Mouse (Mus musculus): ENCODE measurements around the gene Olfr1046. TPM values are rescaled to one million over a fixed set of nuclear protein-coding genes. Genes with fewer than 3 reads are reported as not detected.
A peak's percentile ranks its signal among the peaks of the same experiment; 100 is the strongest.
"Not testable (repeated sequence)": the region's sequence is repeated elsewhere in the genome, so short reads cannot be mapped to it uniquely, and the experiment has no call there.

Olfr1046 gene
- total and polyA plus RNA-seq, 3 experiments: not detected

DNA sequence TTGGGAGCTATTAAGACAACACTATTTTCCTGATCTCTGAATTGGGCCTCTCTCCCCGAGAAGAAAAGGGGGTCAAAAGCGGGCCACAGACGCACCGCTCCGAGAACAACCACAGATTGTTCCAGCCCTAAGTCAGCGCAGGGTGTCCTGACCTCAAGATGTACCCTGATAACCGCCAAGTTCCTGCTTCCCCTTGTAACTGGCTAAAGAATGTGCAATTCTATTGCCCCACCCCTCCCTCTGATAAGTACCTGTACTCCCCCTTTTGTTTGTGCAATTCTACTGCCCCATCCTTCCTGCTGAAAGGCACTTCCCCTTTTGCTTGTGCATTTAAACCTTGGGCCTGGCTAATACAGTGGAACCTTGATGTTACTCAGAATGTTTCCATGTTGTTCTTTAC lies 43.7 kb downstream of the Olfr1046 start:
- peak; percentile 47 for DNase-seq (ENCODE audit: low read depth, low spot score)
- 0 out of 2 replicates have a peak, but pooled peaks have one; percentile 14 for TF ChIP-seq GATA1 (IDR thresholded peaks at IDR 0.05; ENCODE audit: low read depth, low read length)
- not testable (repeated sequence) for H3K36me3 ChIP-seq (ENCODE audit: control insufficient read depth in 1 of 2, insufficient read depth in 2 of 2, low read length in 2 of 2); H3K4me1 ChIP-seq (ENCODE audit: control insufficient read depth in 1 of 2, insufficient read depth in 2 of 2, low read length in 2 of 2); H3K27ac ChIP-seq (ENCODE audit: control insufficient read depth, low read depth, low read length); H3K27me3 ChIP-seq (ENCODE audit: control insufficient read depth in 1 of 2, insufficient read depth in 2 of 2, low read length in 2 of 2); H3K79me2 ChIP-seq (ENCODE audit: control insufficient read depth, insufficient read depth, low read length, poor library complexity); H3K4me3 ChIP-seq (ENCODE audit: control insufficient read depth in 1 of 2, insufficient read depth in 1 of 2, low read depth in 2 of 2, low read length in 2 of 2); H3K9me3 ChIP-seq (replicated peaks; ENCODE audit: insufficient read depth, low read length); H3K9ac ChIP-seq (ENCODE audit: control insufficient read depth, low read depth, low read length, poor library complexity, severe bottlenecking)

GRCm38 (mm10) chr2:86167422-86167821 lies 51.7 kb downstream of the Olfr1046 start, which contains the start of gene Olfr1043:
TSS of gene Olfr1043 (minus strand) at chr2:86167522.
- H3K9me3 ChIP-seq (replicated peaks; ENCODE audit: insufficient read depth, low read length): no peaks in the 10 kb centered on the region
- no peaks in the 10 kb centered on the region for H3K79me2 ChIP-seq (ENCODE audit: control insufficient read depth, insufficient read depth, low read length, poor library complexity)
- no peak for DNase-seq (ENCODE audit: low read depth, low spot score)
- no peak within 1 kb of the TSS for H3K9ac ChIP-seq (ENCODE audit: control insufficient read depth, low read depth, low read length, poor library complexity, severe bottlenecking)
- H3K36me3 ChIP-seq (ENCODE audit: control insufficient read depth in 1 of 2, insufficient read depth in 2 of 2, low read length in 2 of 2): no peaks in the 10 kb centered on the region
- H3K4me1 ChIP-seq (ENCODE audit: control insufficient read depth in 1 of 2, insufficient read depth in 2 of 2, low read length in 2 of 2): no peaks in the 10 kb centered on the region
- H3K4me3 ChIP-seq (ENCODE audit: control insufficient read depth in 1 of 2, insufficient read depth in 1 of 2, low read depth in 2 of 2, low read length in 2 of 2): no peak within 1 kb of the TSS
- no peak for TF ChIP-seq CHD2 (IDR thresholded peaks at IDR 0.05; ENCODE audit: low read length)
- TF ChIP-seq HCFC1 (IDR thresholded peaks at IDR 0.05; ENCODE audit: low read depth, low read length): no peak
- TF ChIP-seq RCOR1 (IDR thresholded peaks at IDR 0.05; ENCODE audit: low read depth, low read length): no peak
- no peak for TF ChIP-seq ELF1 (IDR thresholded peaks at IDR 0.05; ENCODE audit: low read depth, low read length)
- TF ChIP-seq GATA1 (IDR thresholded peaks at IDR 0.05; ENCODE audit: low read depth, low read length): no peak
- TF ChIP-seq UBTF (IDR thresholded peaks at IDR 0.05; ENCODE audit: borderline replicate concordance, insufficient read depth, low read depth, low read length): no peak
- no peak for TF ChIP-seq E2F4 (IDR thresholded peaks at IDR 0.05; ENCODE audit: borderline replicate concordance, low read depth, low read length)
- no peak for TF ChIP-seq USF1 (IDR thresholded peaks at IDR 0.05; ENCODE audit: low read depth, low read length)
- TF ChIP-seq POLR2A (IDR thresholded peaks at IDR 0.05; ENCODE audit: control insufficient read depth in 1 of 2, insufficient read depth in 1 of 2, low read depth in 1 of 2, low read length in 2 of 2, poor library complexity in 1 of 2): no peak
- no peak within 1 kb of the TSS for H3K27ac ChIP-seq (ENCODE audit: control insufficient read depth, low read depth, low read length)
- H3K27me3 ChIP-seq (ENCODE audit: control insufficient read depth in 1 of 2, insufficient read depth in 2 of 2, low read length in 2 of 2): no peaks in the 10 kb centered on the region

Other genes starting within 250 kb of the Olfr1046 start
- not detected in 2 replicates for gene Olfr1029, start 245.4 kb downstream of the Olfr1046 start, total RNA-seq (2012; rRNA removed)
- gene Olfr1029, start 245.4 kb downstream of the Olfr1046 start, polyA plus RNA-seq (2012; ENCODE audit: insufficient read depth in 1 of 2, insufficient read length in 2 of 2, low read depth in 1 of 2, low replicate concordance in 2 of 2, missing spikeins in 1 of 2): not detected
- gene Olfr1030, start 240.0 kb downstream of the Olfr1046 start, total RNA-seq (2012; rRNA removed): not detected in 2 replicates
- not detected for gene Olfr1030, start 240.0 kb downstream of the Olfr1046 start, polyA plus RNA-seq (2012; ENCODE audit: insufficient read depth in 1 of 2, insufficient read length in 2 of 2, low read depth in 1 of 2, low replicate concordance in 2 of 2, missing spikeins in 1 of 2)
- not detected in 2 replicates for gene Olfr1031, start 229.0 kb downstream of the Olfr1046 start, total RNA-seq (2012; rRNA removed)
- gene Olfr1031, start 229.0 kb downstream of the Olfr1046 start, polyA plus RNA-seq (2012; ENCODE audit: insufficient read depth in 1 of 2, insufficient read length in 2 of 2, low read depth in 1 of 2, low replicate concordance in 2 of 2, missing spikeins in 1 of 2): not detected
- not detected in 2 replicates for gene Olfr1032, start 213.8 kb downstream of the Olfr1046 start, total RNA-seq (2012; rRNA removed)
- not detected for gene Olfr1032, start 213.8 kb downstream of the Olfr1046 start, polyA plus RNA-seq (2012; ENCODE audit: insufficient read depth in 1 of 2, insufficient read length in 2 of 2, low read depth in 1 of 2, low replicate concordance in 2 of 2, missing spikeins in 1 of 2)
- not detected in 2 replicates for gene Olfr1033, start 198.7 kb downstream of the Olfr1046 start, total RNA-seq (2012; rRNA removed)
- gene Olfr1033, start 198.7 kb downstream of the Olfr1046 start, polyA plus RNA-seq (2012; ENCODE audit: insufficient read depth in 1 of 2, insufficient read length in 2 of 2, low read depth in 1 of 2, low replicate concordance in 2 of 2, missing spikeins in 1 of 2): not detected
- not detected in 2 replicates for gene Olfr1034, start 173.5 kb downstream of the Olfr1046 start, total RNA-seq (2012; rRNA removed)
- not detected for gene Olfr1034, start 173.5 kb downstream of the Olfr1046 start, polyA plus RNA-seq (2012; ENCODE audit: insufficient read depth in 1 of 2, insufficient read length in 2 of 2, low read depth in 1 of 2, low replicate concordance in 2 of 2, missing spikeins in 1 of 2)
- gene Olfr1036, start 145.3 kb downstream of the Olfr1046 start, total RNA-seq (2012; rRNA removed): not detected in 2 replicates
- gene Olfr1036, start 145.3 kb downstream of the Olfr1046 start, polyA plus RNA-seq (2012; ENCODE audit: insufficient read depth in 1 of 2, insufficient read length in 2 of 2, low read depth in 1 of 2, low replicate concordance in 2 of 2, missing spikeins in 1 of 2): not detected
- not detected in 2 replicates for gene Olfr1037, start 131.9 kb downstream of the Olfr1046 start, total RNA-seq (2012; rRNA removed)
- not detected for gene Olfr1037, start 131.9 kb downstream of the Olfr1046 start, polyA plus RNA-seq (2012; ENCODE audit: insufficient read depth in 1 of 2, insufficient read length in 2 of 2, low read depth in 1 of 2, low replicate concordance in 2 of 2, missing spikeins in 1 of 2)
- gene Olfr1039, start 83.4 kb downstream of the Olfr1046 start, total RNA-seq (2012; rRNA removed): not detected in 2 replicates
- not detected for gene Olfr1039, start 83.4 kb downstream of the Olfr1046 start, polyA plus RNA-seq (2012; ENCODE audit: insufficient read depth in 1 of 2, insufficient read length in 2 of 2, low read depth in 1 of 2, low replicate concordance in 2 of 2, missing spikeins in 1 of 2)
- not detected in 2 replicates for gene Olfr1040, start 72.6 kb downstream of the Olfr1046 start, total RNA-seq (2012; rRNA removed)
- not detected for gene Olfr1040, start 72.6 kb downstream of the Olfr1046 start, polyA plus RNA-seq (2012; ENCODE audit: insufficient read depth in 1 of 2, insufficient read length in 2 of 2, low read depth in 1 of 2, low replicate concordance in 2 of 2, missing spikeins in 1 of 2)
- not detected in 2 replicates for gene Olfr1042, start 57.5 kb downstream of the Olfr1046 start, total RNA-seq (2012; rRNA removed)
- gene Olfr1042, start 57.5 kb downstream of the Olfr1046 start, polyA plus RNA-seq (2012; ENCODE audit: insufficient read depth in 1 of 2, insufficient read length in 2 of 2, low read depth in 1 of 2, low replicate concordance in 2 of 2, missing spikeins in 1 of 2): not detected
- not detected in 2 replicates for gene Olfr1043, start 51.8 kb downstream of the Olfr1046 start, total RNA-seq (2012; rRNA removed)
- gene Olfr1043, start 51.8 kb downstream of the Olfr1046 start, polyA plus RNA-seq (2012; ENCODE audit: insufficient read depth in 1 of 2, insufficient read length in 2 of 2, low read depth in 1 of 2, low replicate concordance in 2 of 2, missing spikeins in 1 of 2): not detected
- gene Olfr1044, start 41.5 kb downstream of the Olfr1046 start, total RNA-seq (2012; rRNA removed): not detected in 2 replicates
- not detected for gene Olfr1044, start 41.5 kb downstream of the Olfr1046 start, polyA plus RNA-seq (2012; ENCODE audit: insufficient read depth in 1 of 2, insufficient read length in 2 of 2, low read depth in 1 of 2, low replicate concordance in 2 of 2, missing spikeins in 1 of 2)
- gene Olfr52, start 33.6 kb downstream of the Olfr1046 start, total RNA-seq (2012; rRNA removed): not detected in 2 replicates
- not detected for gene Olfr52, start 33.6 kb downstream of the Olfr1046 start, polyA plus RNA-seq (2012; ENCODE audit: insufficient read depth in 1 of 2, insufficient read length in 2 of 2, low read depth in 1 of 2, low replicate concordance in 2 of 2, missing spikeins in 1 of 2)
- not detected in 2 replicates for gene Olfr1045, start 16.3 kb downstream of the Olfr1046 start, total RNA-seq (2012; rRNA removed)
- gene Olfr1045, start 16.3 kb downstream of the Olfr1046 start, polyA plus RNA-seq (2012; ENCODE audit: insufficient read depth in 1 of 2, insufficient read length in 2 of 2, low read depth in 1 of 2, low replicate concordance in 2 of 2, missing spikeins in 1 of 2): not detected
- not detected in 2 replicates for gene Olfr1047, start 12.1 kb upstream of the Olfr1046 start, total RNA-seq (2012; rRNA removed)
- not detected for gene Olfr1047, start 12.1 kb upstream of the Olfr1046 start, polyA plus RNA-seq (2012; ENCODE audit: insufficient read depth in 1 of 2, insufficient read length in 2 of 2, low read depth in 1 of 2, low replicate concordance in 2 of 2, missing spikeins in 1 of 2)
- gene Olfr1048, start 21.0 kb upstream of the Olfr1046 start, total RNA-seq (2012; rRNA removed): not detected in 2 replicates
- not detected for gene Olfr1048, start 21.0 kb upstream of the Olfr1046 start, polyA plus RNA-seq (2012; ENCODE audit: insufficient read depth in 1 of 2, insufficient read length in 2 of 2, low read depth in 1 of 2, low replicate concordance in 2 of 2, missing spikeins in 1 of 2)
- not detected in 2 replicates for gene Olfr1049, start 39.0 kb upstream of the Olfr1046 start, total RNA-seq (2012; rRNA removed)
- gene Olfr1049, start 39.0 kb upstream of the Olfr1046 start, polyA plus RNA-seq (2012; ENCODE audit: insufficient read depth in 1 of 2, insufficient read length in 2 of 2, low read depth in 1 of 2, low replicate concordance in 2 of 2, missing spikeins in 1 of 2): not detected
- not detected in 2 replicates for gene Olfr1051, start 59.8 kb upstream of the Olfr1046 start, total RNA-seq (2012; rRNA removed)
- gene Olfr1051, start 59.8 kb upstream of the Olfr1046 start, polyA plus RNA-seq (2012; ENCODE audit: insufficient read depth in 1 of 2, insufficient read length in 2 of 2, low read depth in 1 of 2, low replicate concordance in 2 of 2, missing spikeins in 1 of 2): not detected
- gene Olfr1052, start 73.1 kb upstream of the Olfr1046 start, total RNA-seq (2012; rRNA removed): not detected in 2 replicates
- not detected for gene Olfr1052, start 73.1 kb upstream of the Olfr1046 start, polyA plus RNA-seq (2012; ENCODE audit: insufficient read depth in 1 of 2, insufficient read length in 2 of 2, low read depth in 1 of 2, low replicate concordance in 2 of 2, missing spikeins in 1 of 2)
- not detected in 2 replicates for gene Olfr1053, start 96.0 kb upstream of the Olfr1046 start, total RNA-seq (2012; rRNA removed)
- gene Olfr1053, start 96.0 kb upstream of the Olfr1046 start, polyA plus RNA-seq (2012; ENCODE audit: insufficient read depth in 1 of 2, insufficient read length in 2 of 2, low read depth in 1 of 2, low replicate concordance in 2 of 2, missing spikeins in 1 of 2): not detected
- not detected in 2 replicates for gene Olfr1054, start 116.1 kb upstream of the Olfr1046 start, total RNA-seq (2012; rRNA removed)
- gene Olfr1054, start 116.1 kb upstream of the Olfr1046 start, polyA plus RNA-seq (2012; ENCODE audit: insufficient read depth in 1 of 2, insufficient read length in 2 of 2, low read depth in 1 of 2, low replicate concordance in 2 of 2, missing spikeins in 1 of 2): not detected
- gene Olfr1055, start 131.0 kb upstream of the Olfr1046 start, total RNA-seq (2012; rRNA removed): 0.29 and 0.65 TPM in 2 replicates
- gene Olfr1055, start 131.0 kb upstream of the Olfr1046 start, polyA plus RNA-seq (2012; ENCODE audit: insufficient read depth in 1 of 2, insufficient read length in 2 of 2, low read depth in 1 of 2, low replicate concordance in 2 of 2, missing spikeins in 1 of 2): not detected
- gene Olfr1056, start 143.2 kb upstream of the Olfr1046 start, total RNA-seq (2012; rRNA removed): not detected in 2 replicates
- not detected for gene Olfr1056, start 143.2 kb upstream of the Olfr1046 start, polyA plus RNA-seq (2012; ENCODE audit: insufficient read depth in 1 of 2, insufficient read length in 2 of 2, low read depth in 1 of 2, low replicate concordance in 2 of 2, missing spikeins in 1 of 2)
- gene Olfr1057, start 159.1 kb upstream of the Olfr1046 start, total RNA-seq (2012; rRNA removed): not detected in 2 replicates
- not detected for gene Olfr1057, start 159.1 kb upstream of the Olfr1046 start, polyA plus RNA-seq (2012; ENCODE audit: insufficient read depth in 1 of 2, insufficient read length in 2 of 2, low read depth in 1 of 2, low replicate concordance in 2 of 2, missing spikeins in 1 of 2)
- not detected in 2 replicates for gene Olfr1058, start 169.2 kb upstream of the Olfr1046 start, total RNA-seq (2012; rRNA removed)
- gene Olfr1058, start 169.2 kb upstream of the Olfr1046 start, polyA plus RNA-seq (2012; ENCODE audit: insufficient read depth in 1 of 2, insufficient read length in 2 of 2, low read depth in 1 of 2, low replicate concordance in 2 of 2, missing spikeins in 1 of 2): not detected
- gene Olfr1061, start 194.7 kb upstream of the Olfr1046 start, total RNA-seq (2012; rRNA removed): not detected in 2 replicates
- gene Olfr1061, start 194.7 kb upstream of the Olfr1046 start, polyA plus RNA-seq (2012; ENCODE audit: insufficient read depth in 1 of 2, insufficient read length in 2 of 2, low read depth in 1 of 2, low replicate concordance in 2 of 2, missing spikeins in 1 of 2): not detected
- not detected in 2 replicates for gene Olfr1062, start 207.4 kb upstream of the Olfr1046 start, total RNA-seq (2012; rRNA removed)
- gene Olfr1062, start 207.4 kb upstream of the Olfr1046 start, polyA plus RNA-seq (2012; ENCODE audit: insufficient read depth in 1 of 2, insufficient read length in 2 of 2, low read depth in 1 of 2, low replicate concordance in 2 of 2, missing spikeins in 1 of 2): not detected
- not detected in 2 replicates for gene Olfr1065, start 231.3 kb upstream of the Olfr1046 start, total RNA-seq (2012; rRNA removed)
- gene Olfr1065, start 231.3 kb upstream of the Olfr1046 start, polyA plus RNA-seq (2012; ENCODE audit: insufficient read depth in 1 of 2, insufficient read length in 2 of 2, low read depth in 1 of 2, low replicate concordance in 2 of 2, missing spikeins in 1 of 2): not detected
- not detected in 2 replicates for gene Olfr1066, start 237.0 kb upstream of the Olfr1046 start, total RNA-seq (2012; rRNA removed)
- not detected for gene Olfr1066, start 237.0 kb upstream of the Olfr1046 start, polyA plus RNA-seq (2012; ENCODE audit: insufficient read depth in 1 of 2, insufficient read length in 2 of 2, low read depth in 1 of 2, low replicate concordance in 2 of 2, missing spikeins in 1 of 2)